Mouse (Mus musculus) stomach, postnatal 0 days (tissue): ENCODE data around the gene Zfp78. TPM values are rescaled to one million over a fixed set of nuclear protein-coding genes. Genes with fewer than 3 reads are reported as not detected.

Experiments used
- ATAC-seq: fragments of 200-750 bp; cut with Nextera tagmentation; 2 replicates; pipeline ENCODE4 v1.8.0; 2017; ENCODE audit not compliant: low FRiP score, low TSS enrichment
- DNase-seq: peaks from one replicate; pipeline ENCODE4 v3.0.0-alpha.2; 2016; ENCODE audit warnings: low spot score
- H3K27ac ChIP-seq: fragments of 300-500 bp; sonication (generic); replicated peaks from 2 replicates; pipeline ENCODE4 v1.5.1; 2014; ENCODE audit warnings: mild to moderate bottlenecking, control low read depth
- H3K27me3 ChIP-seq: fragments of 300-500 bp; sonication (generic); 2 replicates; pipeline ENCODE4 v1.6.1; 2014; ENCODE audit warnings: low read length; ENCODE audit not compliant: control insufficient read depth, insufficient read depth
- H3K36me3 ChIP-seq: fragments of 300-500 bp; sonication (generic); 2 replicates; pipeline ENCODE4 v1.6.1; 2014; ENCODE audit warnings: low read length, mixed read lengths; ENCODE audit not compliant: control insufficient read depth, insufficient read depth
- H3K4me1 ChIP-seq: fragments of 300-500 bp; sonication (generic); replicated peaks from 2 replicates; pipeline ENCODE4 v1.6.1; 2014; ENCODE audit warnings: antibody characterized with exemption; ENCODE audit not compliant: control insufficient read depth, insufficient read depth
- H3K4me2 ChIP-seq: fragments of 300-500 bp; sonication (generic); replicated peaks from 2 replicates; pipeline ENCODE4 v1.6.1; 2014; ENCODE audit warnings: low read depth, mild to moderate bottlenecking, control low read depth, moderate library complexity
- H3K4me3 ChIP-seq: fragments of 300-500 bp; sonication (generic); 2 replicates; pipeline ENCODE4 v1.5.1; 2014; ENCODE audit warnings: low read depth, low read length, control low read depth
- H3K9ac ChIP-seq: fragments of 300-500 bp; sonication (generic); 2 replicates; pipeline ENCODE4 v1.6.1; 2014; ENCODE audit warnings: mild to moderate bottlenecking, low read length, control low read depth, mixed read lengths
- H3K9me3 ChIP-seq: fragments of 300-500 bp; sonication (generic); 2 replicates; pipeline ENCODE4 v1.6.1; 2016; ENCODE audit warnings: low read length; ENCODE audit not compliant: control insufficient read depth
- CTCF ChIP-seq: IDR thresholded peaks from 2 replicates; pipeline ENCODE4 v1.5.1; 2016; ENCODE audit warnings: antibody characterized with exemption, low read depth, mild to moderate bottlenecking, moderate library complexity
- EP300 ChIP-seq: optimal IDR thresholded peaks from 2 replicates; pipeline ENCODE3; 2016; ENCODE audit warnings: antibody characterized with exemption
- WGBS: fragments of 180-500 bp; shearing (Covaris S2); extraction: QIAGEN DNeasy Blood & Tissue Kit; methylation state at CpG from one replicate; pipeline ENCODE4 v1.1.7; 2014; 5-methylcytosine and 5-hydroxymethylcytosine counted together
- polyA plus RNA-seq: library from polyadenylated mRNA; unstranded; fragments of >200 nt; fragmentation: Nextera tagmentation; extraction: Ambion mirVana; gene quantifications from 2 replicates; pipeline ENCODE4 v1.2.1, GENCODE M21; 2015

The Zfp78 gene
- polyA plus RNA-seq, 1 experiment from 2014 or later: 1.9 TPM

DNA sequence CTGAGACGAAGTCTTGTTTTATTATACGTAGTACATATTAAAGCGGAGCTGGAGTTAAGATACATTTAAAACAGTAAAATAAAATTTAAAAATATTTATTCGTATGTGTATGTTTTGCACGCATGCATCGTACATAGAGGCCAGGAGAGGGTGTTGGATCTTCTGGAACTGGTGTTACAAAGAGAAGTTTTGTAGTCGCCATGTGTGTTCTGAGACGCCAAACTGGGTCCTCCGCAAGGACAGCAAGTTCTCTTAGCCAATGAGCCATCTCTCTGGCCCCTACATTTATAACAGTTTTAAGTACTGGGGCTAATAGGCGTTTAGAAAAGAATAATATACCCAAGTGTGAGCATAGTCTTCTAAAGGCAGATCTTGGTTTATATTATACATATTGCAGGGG lies 19.0 kb upstream of the Zfp78 start:
- 30% methylated on average over 10 of the region's 10 CpGs for WGBS
- H3K4me1 ChIP-seq: no peaks in the 10 kb centered on the region
- ATAC-seq: no peak
- H3K27ac ChIP-seq: no peak overlapping the region
- no peaks in the 10 kb centered on the region for H3K9me3 ChIP-seq
- H3K36me3 ChIP-seq: no peaks in the 10 kb centered on the region
- no peak overlapping the region for H3K9ac ChIP-seq
- TF ChIP-seq CTCF (no peak), EP300 (no peak)
- peak overlapping the region; percentile 66 for H3K4me2 ChIP-seq
- H3K27me3 ChIP-seq: no peaks in the 10 kb centered on the region
- no peak for DNase-seq
- H3K4me3 ChIP-seq: peak overlapping the region; percentile 55

- H3K27ac ChIP-seq: no peak overlapping the region
- 0 out of 2 replicates have a peak, but pooled peaks cover 2% of the 10 kb centered on the region for H3K4me1 ChIP-seq
- H3K27me3 ChIP-seq: no peaks in the 10 kb centered on the region
- no peaks in the 10 kb centered on the region for H3K9me3 ChIP-seq
- WGBS: 45% methylated on average over 2 of the region's 2 CpGs
- H3K4me3 ChIP-seq: no peak overlapping the region
- H3K36me3 ChIP-seq: no peaks in the 10 kb centered on the region
- no peak for DNase-seq
- TF ChIP-seq CTCF (no peak), EP300 (no peak)
- no peak overlapping the region for H3K9ac ChIP-seq
- no peak for ATAC-seq
- no peak overlapping the region for H3K4me2 ChIP-seq
Observed at GRCm38 (mm10) chr7:6358121-6358520, 5.0 kb upstream of the Zfp78 start.

GRCm38 (mm10) chr7:6358937-6359590 lies 4.0 kb upstream of the Zfp78 start:
- H3K27ac ChIP-seq: no peak overlapping the region
- H3K4me1 ChIP-seq: 0 out of 2 replicates have a peak, but pooled peaks cover 2% of the 10 kb centered on the region
- H3K4me3 ChIP-seq: no peak overlapping the region
- no peaks in the 10 kb centered on the region for H3K9me3 ChIP-seq
- H3K36me3 ChIP-seq: no peaks in the 10 kb centered on the region
- ATAC-seq: no peak
- H3K27me3 ChIP-seq: no peaks in the 10 kb centered on the region
- no peak for TF ChIP-seq EP300
- TF ChIP-seq CTCF: peak; percentile 83
- WGBS: 50% methylated on average over 10 of the region's 10 CpGs
- H3K4me2 ChIP-seq: no peak overlapping the region
- peak; percentile 29 for DNase-seq
- no peak overlapping the region for H3K9ac ChIP-seq

DNA sequence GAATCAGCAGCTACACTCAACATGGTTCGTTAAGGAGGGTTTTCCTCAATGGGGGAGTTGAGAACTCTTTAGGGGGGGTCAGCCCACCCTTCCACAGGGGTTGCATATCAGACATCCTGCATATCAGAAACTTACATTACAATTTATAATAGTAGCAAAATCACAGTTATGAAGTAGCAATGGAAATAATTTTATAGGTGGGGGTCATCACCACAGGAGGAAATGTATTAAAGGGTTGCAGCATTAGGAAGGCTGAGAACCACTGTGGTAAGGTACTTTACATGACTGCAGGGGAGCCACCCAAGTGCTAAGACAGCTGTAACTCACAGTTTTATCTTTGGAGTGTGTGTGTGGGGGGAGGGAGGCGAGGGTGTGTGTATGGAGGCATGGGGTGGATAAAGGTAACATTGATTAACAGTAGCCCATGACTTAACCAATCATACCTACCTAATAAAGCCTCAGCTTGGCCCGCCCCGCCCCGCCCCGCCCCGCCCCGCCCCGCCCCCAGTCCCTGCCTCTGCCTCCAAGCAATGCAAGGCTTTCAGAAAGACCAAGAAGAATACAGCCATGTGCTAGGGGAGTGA lies 2.5 kb upstream of the Zfp78 start:
- no peak overlapping the region for H3K27ac ChIP-seq
- H3K4me2 ChIP-seq: no peak overlapping the region
- no peaks in the 10 kb centered on the region for H3K36me3 ChIP-seq
- 12% methylated on average over 9 of the region's 9 CpGs for WGBS
- no peak for TF ChIP-seq CTCF
- TF ChIP-seq EP300: no peak
- no peak overlapping the region for H3K4me3 ChIP-seq
- H3K27me3 ChIP-seq: no peaks in the 10 kb centered on the region
- 0 out of 2 replicates have a peak, but pooled peaks cover 2% of the 10 kb centered on the region for H3K4me1 ChIP-seq
- H3K9me3 ChIP-seq: no peaks in the 10 kb centered on the region
- no peak overlapping the region for H3K9ac ChIP-seq
- ATAC-seq (no peak), DNase-seq (peak; percentile 40)

DNA sequence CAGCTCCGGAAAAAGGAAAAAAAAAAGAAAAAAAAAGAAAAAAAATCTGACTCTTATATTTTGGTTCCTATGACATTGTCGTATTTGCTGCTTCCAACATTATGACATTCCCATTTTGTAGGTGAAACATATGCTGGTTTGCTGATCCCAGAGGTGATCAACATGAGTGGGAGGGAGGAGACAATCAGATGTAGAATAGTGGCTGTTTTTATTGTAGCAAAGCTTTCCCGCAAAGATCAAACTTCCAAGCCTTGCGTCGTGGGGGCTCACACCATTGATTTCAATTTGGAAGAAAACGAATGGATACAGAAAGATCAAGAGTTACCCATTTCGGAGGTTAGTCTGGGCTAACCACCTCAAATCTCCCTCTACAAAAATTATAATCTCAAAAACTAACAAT lies 1.3 kb upstream of the Zfp78 start:
- H3K4me3 ChIP-seq: peak overlapping the region; percentile 46
- peak overlapping the region; percentile 86 for H3K27ac ChIP-seq
- ATAC-seq (no peak), DNase-seq (no peak)
- no peaks in the 10 kb centered on the region for H3K9me3 ChIP-seq
- WGBS: 21% methylated on average over 7 of the region's 7 CpGs
- peak overlapping the region; percentile 62 for H3K4me2 ChIP-seq
- peak overlapping the region; percentile 48 for H3K9ac ChIP-seq
- no peaks in the 10 kb centered on the region for H3K27me3 ChIP-seq
- TF ChIP-seq EP300: no peak
- no peak for TF ChIP-seq CTCF
- 0 out of 2 replicates have a peak, but pooled peaks cover 2% of the 10 kb centered on the region for H3K4me1 ChIP-seq
- no peaks in the 10 kb centered on the region for H3K36me3 ChIP-seq
